Mouse (Mus musculus): ENCODE results near the gene Snx29.

- no peak for TF ChIP-seq CTCF (conservative IDR thresholded peaks at IDR 0.05; ENCODE audit: low read length)
- TF ChIP-seq NANOG (IDR thresholded peaks at IDR 0.05; ENCODE audit: borderline replicate concordance, low read length): no peak
- TF ChIP-seq POU5F1 (IDR thresholded peaks at IDR 0.05; ENCODE audit: borderline replicate concordance, low read length): no peak
These were observed 209.9 kb downstream of the Snx29 start for GRCm38 (mm10) chr16:11532592-11532991.

All from E14TG2a.4 (cell line).